Mouse (Mus musculus): ENCODE results near the gene Fgb. TPM values are rescaled to one million over a fixed set of nuclear protein-coding genes. Genes with fewer than 3 reads are reported as not detected.

Gene Fgb
- total and polyA plus RNA-seq, 3 experiments: not detected

GRCm38 (mm10) chr3:83068869-83069268 is 19.2 kb upstream of the Fgb start:
- Histone ChIP-seq H3K9me3 (replicated peaks; ENCODE audit: low read length) (no peaks in the 10 kb centered on the region), H3K9ac (ENCODE audit: insufficient read depth, low read depth) (no peak overlapping the region), H3K79me2 (replicated peaks; ENCODE audit: control insufficient read depth, extremely low read depth, insufficient read depth, poor library complexity, severe bottlenecking) (no peaks in the 10 kb centered on the region), H3K4me2 (ENCODE audit: insufficient read depth, low read depth, poor library complexity, severe bottlenecking) (no peak overlapping the region), H3K4me1 (ENCODE audit: control insufficient read depth in 1 of 2, insufficient read depth in 2 of 2) (no peaks in the 10 kb centered on the region), H3K27ac (ENCODE audit: insufficient read depth, low read depth) (no peak overlapping the region), H3K4me3 (replicated peaks in 1 of 3; ENCODE audit: low read depth in 2 of 3, low read length in 2 of 3, poor library complexity in 1 of 3) (no peak overlapping the region), H3K27me3 (replicated peaks) (no peaks in the 10 kb centered on the region), H3K36me3 (replicated peaks in 1 of 2; ENCODE audit: control insufficient read depth in 1 of 2, insufficient read depth in 1 of 2, low read length in 1 of 2) (peaks cover 61 to 88% of the 10 kb centered on the region in 2 experiments)
- dilution Hi-C loops (cut with MboI; ENCODE audit: extremely low pct_ligation_motif_present, extremely low pct_unique_long_range_greater_than_20kb, low sequenced_read_pairs): no loop called here
- in situ Hi-C loops (cut with MboI; ENCODE audit: low pct_ligation_motif_present, low pct_unique_long_range_greater_than_20kb, low sequenced_read_pairs): no loop called here
- DNase-seq (ENCODE audit: extremely low read depth): no peak
- no peak for TF ChIP-seq CTCF (conservative IDR thresholded peaks at IDR 0.05 in 1 of 2, IDR thresholded peaks at IDR 0.05 in 1 of 2; ENCODE audit: low read depth in 2 of 2, low read length in 2 of 2)
- no peak for TF ChIP-seq GABPA (IDR thresholded peaks at IDR 0.05; ENCODE audit: insufficient replicate concordance, low read depth, low read length)
- no peak for TF ChIP-seq CHD2 (IDR thresholded peaks at IDR 0.05; ENCODE audit: low read length)

GRCm38 (mm10) chr3:83067920-83068319 is 18.3 kb upstream of the Fgb start:
- dilution Hi-C loops (cut with MboI; ENCODE audit: extremely low pct_ligation_motif_present, extremely low pct_unique_long_range_greater_than_20kb, low sequenced_read_pairs) (no loop called here), in situ Hi-C loops (cut with MboI; ENCODE audit: low pct_ligation_motif_present, low pct_unique_long_range_greater_than_20kb, low sequenced_read_pairs) (no loop called here)
- H3K4me3 ChIP-seq (replicated peaks in 1 of 3; ENCODE audit: low read depth in 2 of 3, low read length in 2 of 3, poor library complexity in 1 of 3): no peak overlapping the region
- DNase-seq (ENCODE audit: extremely low read depth): no peak
- TF ChIP-seq ZC3H11A (IDR thresholded peaks at IDR 0.05; ENCODE audit: low read depth, low read length): no peak
- no peak for TF ChIP-seq UBTF (IDR thresholded peaks at IDR 0.05; ENCODE audit: low read depth, low read length)
- no peak for TF ChIP-seq TCF12 (IDR thresholded peaks at IDR 0.05; ENCODE audit: low read depth, low read length)
- no peak for TF ChIP-seq HCFC1 (IDR thresholded peaks at IDR 0.05; ENCODE audit: low read depth, low read length)
- TF ChIP-seq MAX (IDR thresholded peaks at IDR 0.05; ENCODE audit: low read length): no peak
- no peak for TF ChIP-seq SMC3 (IDR thresholded peaks at IDR 0.05; ENCODE audit: low read depth, low read length)
- no peak for TF ChIP-seq ZNF384 (IDR thresholded peaks at IDR 0.05; ENCODE audit: low read depth, low read length)
- TF ChIP-seq ZKSCAN1 (IDR thresholded peaks at IDR 0.05; ENCODE audit: borderline replicate concordance, low read depth, low read length): no peak
- TF ChIP-seq RCOR1 (conservative IDR thresholded peaks at IDR 0.05; ENCODE audit: low read depth, low read length): no peak
- TF ChIP-seq ETS1 (conservative IDR thresholded peaks at IDR 0.05; ENCODE audit: low read depth, low read length): no peak
- no peak for TF ChIP-seq PAX5 (IDR thresholded peaks at IDR 0.05; ENCODE audit: low read length)
- no peak for TF ChIP-seq POLR2AphosphoS2 (IDR thresholded peaks at IDR 0.05; ENCODE audit: low read depth, low read length)
- TF ChIP-seq SIN3A (IDR thresholded peaks at IDR 0.05; ENCODE audit: low read length): no peak
- TF ChIP-seq MAZ (IDR thresholded peaks at IDR 0.05; ENCODE audit: low read depth, low read length): no peak
- no peak for TF ChIP-seq GABPA (IDR thresholded peaks at IDR 0.05; ENCODE audit: insufficient replicate concordance, low read depth, low read length)
- no peak for TF ChIP-seq IRF4 (IDR thresholded peaks at IDR 0.05; ENCODE audit: low read depth, low read length)
- TF ChIP-seq CHD1 (IDR thresholded peaks at IDR 0.05; ENCODE audit: low read depth, low read length): no peak
- TF ChIP-seq JUN (IDR thresholded peaks at IDR 0.05; ENCODE audit: insufficient read depth, low read depth, low read length): no peak
- no peak for TF ChIP-seq USF1 (IDR thresholded peaks at IDR 0.05; ENCODE audit: low read depth, low read length)
- peaks cover 67 to 87% of the 10 kb centered on the region in 2 experiments for H3K36me3 ChIP-seq (replicated peaks in 1 of 2; ENCODE audit: control insufficient read depth in 1 of 2, insufficient read depth in 1 of 2, low read length in 1 of 2)
- H3K79me2 ChIP-seq (replicated peaks; ENCODE audit: control insufficient read depth, extremely low read depth, insufficient read depth, poor library complexity, severe bottlenecking): no peaks in the 10 kb centered on the region
- H3K27ac ChIP-seq (ENCODE audit: insufficient read depth, low read depth): no peak overlapping the region
- no peaks in the 10 kb centered on the region for H3K27me3 ChIP-seq (replicated peaks)
- H3K9me3 ChIP-seq (replicated peaks; ENCODE audit: low read length): no peaks in the 10 kb centered on the region
- H3K4me2 ChIP-seq (ENCODE audit: insufficient read depth, low read depth, poor library complexity, severe bottlenecking): no peak overlapping the region
- no peaks in the 10 kb centered on the region for H3K4me1 ChIP-seq (ENCODE audit: control insufficient read depth in 1 of 2, insufficient read depth in 2 of 2)
- H3K9ac ChIP-seq (ENCODE audit: insufficient read depth, low read depth): no peak overlapping the region
